9 mouse cellular contexts compared by ENCODE assay signal in the genomic region with DNA sequence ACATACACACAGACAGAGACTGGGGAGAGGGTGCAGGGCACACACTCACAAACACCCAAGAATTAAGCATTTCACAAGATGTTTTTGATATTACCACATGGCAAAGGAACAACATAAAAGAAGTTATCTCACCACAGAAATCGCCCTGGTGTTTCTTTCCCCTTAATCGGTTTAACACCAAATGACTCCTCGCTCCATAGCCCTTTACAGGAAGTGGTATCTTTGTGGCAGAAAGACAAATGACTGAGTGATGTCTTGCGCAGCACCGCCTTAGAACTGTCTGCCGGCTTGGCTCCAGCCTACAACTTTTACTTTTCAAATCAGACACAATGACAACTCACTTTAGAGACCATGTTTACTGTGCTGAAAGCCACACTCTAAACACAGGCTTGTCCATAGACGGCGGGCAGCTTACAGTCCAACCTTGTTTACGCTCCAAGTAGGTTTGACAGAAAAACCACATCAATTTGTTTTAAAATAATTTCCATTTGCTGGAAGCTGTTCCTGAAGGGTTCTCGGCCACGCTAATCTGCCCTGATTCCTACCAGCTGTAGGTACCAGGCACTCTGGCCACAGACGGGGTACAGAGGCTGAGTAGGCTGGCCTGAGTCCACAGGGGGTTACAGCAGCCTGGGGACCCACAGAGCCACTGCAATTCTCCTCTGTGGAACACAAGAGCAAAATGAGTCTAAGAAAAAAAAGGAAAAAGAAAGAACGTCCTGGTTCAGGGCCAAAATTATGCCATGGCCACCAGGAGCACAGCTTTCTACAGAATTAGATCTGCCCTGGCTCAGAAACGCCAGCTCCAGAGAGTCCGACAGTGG. TPM values are rescaled to one million over a fixed set of nuclear protein-coding genes. Genes with fewer than 3 reads are reported as not detected.
DNase-seq lines count a peak whose midpoint lies in the region; ATAC-seq and TF ChIP-seq lines count a peak whose summit lies in the region.
"Had no signal": no experiment of that assay in that cellular context is flagged by ENCODE, and none has a peak within 500 bp of the region (broad histone marks: within the 10 kb centered on the region; RNA-seq: fewer than 3 reads in every experiment).

No protein-coding gene starts in this region.

- WGBS in heart, embryonic 16.5 days: 53% methylated on average over 15 of the region's 15 CpGs
- WGBS in neural tube, embryonic 13.5 days: 30% methylated on average over 15 of the region's 15 CpGs

- ATAC-seq in heart, embryonic 16.5 days (replicated peaks; ENCODE audit: extremely low read depth, insufficient read depth, low FRiP score): no peak
- ATAC-seq in hematopoietic stem cell, adult 5-6 weeks (replicated peaks in 1 of 2; ENCODE audit: insufficient read depth in 1 of 2, low FRiP score in 2 of 2, low TSS enrichment in 1 of 2, low read depth in 1 of 2, poor library complexity in 2 of 2, severe bottlenecking in 2 of 2): peak; percentile 63 to 65; a peak in 3 of 4 replicates
- no peak for ATAC-seq in neural tube, embryonic 13.5 days (ENCODE audit: low read depth)

- no peaks in the 10 kb centered on the region for H3K27me3 ChIP-seq in heart, embryonic 16.5 days (ENCODE audit: control insufficient read depth, insufficient read depth, low read length)
- no peaks in the 10 kb centered on the region for H3K27me3 ChIP-seq in CH12.LX (replicated peaks)
- H3K27me3 ChIP-seq in neural tube, embryonic 13.5 days: peaks cover 3% of the 10 kb centered on the region; the same call in 1 of the 2 replicates

- no peak for DNase-seq in heart, adult 11 months
- peak; percentile 23 for DNase-seq in CH12.LX (ENCODE audit: extremely low read depth)
- DNase-seq in adrenal gland, postnatal 4 days (ENCODE audit: low spot score in 2 of 2): no peak
- DNase-seq in kidney, postnatal 25 days: no peak
- DNase-seq in heart, postnatal 4 days: no peak

- in situ Hi-C loops in CH12.LX (cut with MboI; ENCODE audit: low pct_ligation_motif_present, low pct_unique_long_range_greater_than_20kb, low sequenced_read_pairs): no loop called here

- no peak overlapping the region for H3K4me3 ChIP-seq in heart, embryonic 16.5 days (ENCODE audit: low read length)
- H3K4me3 ChIP-seq in CH12.LX (replicated peaks in 1 of 3; ENCODE audit: low read depth in 2 of 3, low read length in 2 of 3, poor library complexity in 1 of 3): no peak overlapping the region
- no peak overlapping the region for H3K4me3 ChIP-seq in neural tube, embryonic 13.5 days
- H3K4me3 ChIP-seq: liver, embryonic 15.5 days had no signal

- TF ChIP-seq EP300 in CH12.LX (IDR thresholded peaks at IDR 0.05; ENCODE audit: low read length): no peak

- no peaks in the 10 kb centered on the region for H3K79me2 ChIP-seq in CH12.LX (replicated peaks; ENCODE audit: control insufficient read depth, extremely low read depth, insufficient read depth, poor library complexity, severe bottlenecking)

- TF ChIP-seq CTCF in CH12.LX (conservative IDR thresholded peaks at IDR 0.05 in 1 of 2, IDR thresholded peaks at IDR 0.05 in 1 of 2; ENCODE audit: low read depth in 2 of 2, low read length in 2 of 2): no peak

- TF ChIP-seq RAD21 in CH12.LX (IDR thresholded peaks at IDR 0.05; ENCODE audit: low read depth, low read length): no peak

- no peaks in the 10 kb centered on the region for H3K36me3 ChIP-seq in heart, embryonic 16.5 days (ENCODE audit: control insufficient read depth, insufficient read depth)
- H3K36me3 ChIP-seq in CH12.LX (replicated peaks in 1 of 2; ENCODE audit: control insufficient read depth in 1 of 2, insufficient read depth in 1 of 2, low read length in 1 of 2): no peaks in the 10 kb centered on the region
- no peaks in the 10 kb centered on the region for H3K36me3 ChIP-seq in neural tube, embryonic 13.5 days
- H3K36me3 ChIP-seq: liver, embryonic 15.5 days had no signal

- peaks cover 64% of the 10 kb centered on the region for H3K4me1 ChIP-seq in heart, embryonic 16.5 days (ENCODE audit: control insufficient read depth, insufficient read depth, low read length)
- H3K4me1 ChIP-seq in CH12.LX (ENCODE audit: control insufficient read depth in 1 of 2, insufficient read depth in 2 of 2): peaks cover 0 to 25% of the 10 kb centered on the region in 2 experiments; a peak in 2 of 4 replicates
- peaks cover 72% of the 10 kb centered on the region for H3K4me1 ChIP-seq in neural tube, embryonic 13.5 days (replicated peaks)

- no peak for TF ChIP-seq POLR2A in CH12.LX (IDR thresholded peaks at IDR 0.05; ENCODE audit: low read depth, low read length)

- no peaks in the 10 kb centered on the region for H3K9me3 ChIP-seq in heart, embryonic 16.5 days (replicated peaks; ENCODE audit: control insufficient read depth, low read length)
- H3K9me3 ChIP-seq in CH12.LX (replicated peaks; ENCODE audit: low read length): no peaks in the 10 kb centered on the region
- H3K9me3 ChIP-seq in neural tube, embryonic 13.5 days: no peaks in the 10 kb centered on the region
- H3K9me3 ChIP-seq: liver, embryonic 15.5 days had no signal

- no peak overlapping the region for H3K9ac ChIP-seq in heart, embryonic 16.5 days (ENCODE audit: low read length)
- no peak overlapping the region for H3K9ac ChIP-seq in CH12.LX (ENCODE audit: insufficient read depth, low read depth)
- H3K9ac ChIP-seq in neural tube, embryonic 13.5 days: peak overlapping the region; percentile 5; the same call in 1 of the 2 replicates
- H3K9ac ChIP-seq: liver, embryonic 15.5 days had no signal

- peak overlapping the region; percentile 27; the same call in 1 of the 2 replicates for H3K4me2 ChIP-seq in heart, embryonic 16.5 days (ENCODE audit: low read depth, low read length)
- no peak overlapping the region for H3K4me2 ChIP-seq in CH12.LX (ENCODE audit: insufficient read depth, low read depth, poor library complexity, severe bottlenecking)
- H3K4me2 ChIP-seq in neural tube, embryonic 13.5 days: peak overlapping the region; percentile 30
- H3K4me2 ChIP-seq: liver, embryonic 15.5 days had no signal

- dilution Hi-C loops in CH12.LX (cut with MboI; ENCODE audit: extremely low pct_ligation_motif_present, extremely low pct_unique_long_range_greater_than_20kb, low sequenced_read_pairs): no loop called here

- H3K27ac ChIP-seq in heart, embryonic 16.5 days (ENCODE audit: low read length): no peak overlapping the region
- H3K27ac ChIP-seq in CH12.LX (ENCODE audit: insufficient read depth, low read depth): no peak overlapping the region
- H3K27ac ChIP-seq in neural tube, embryonic 13.5 days (replicated peaks): peak overlapping the region; percentile 61
- H3K27ac ChIP-seq: liver, embryonic 15.5 days had no signal

TF ChIP-seq in CH12.LX, 34 proteins besides CTCF, POLR2A, EP300 and RAD21:
- TF ChIP-seq IRF4 (IDR thresholded peaks at IDR 0.05; ENCODE audit: low read depth, low read length): no peak
- no peak for TF ChIP-seq ETS1 (conservative IDR thresholded peaks at IDR 0.05; ENCODE audit: low read depth, low read length)
- no peak for TF ChIP-seq TBP (conservative IDR thresholded peaks at IDR 0.05; ENCODE audit: low read depth, low read length)
- TF ChIP-seq RCOR1 (conservative IDR thresholded peaks at IDR 0.05; ENCODE audit: low read depth, low read length): no peak
- no peak for TF ChIP-seq ZNF384 (IDR thresholded peaks at IDR 0.05; ENCODE audit: low read depth, low read length)
- no peak for TF ChIP-seq SMC3 (IDR thresholded peaks at IDR 0.05; ENCODE audit: low read depth, low read length)
- no peak for TF ChIP-seq ZKSCAN1 (IDR thresholded peaks at IDR 0.05; ENCODE audit: borderline replicate concordance, low read depth, low read length)
- TF ChIP-seq CHD2 (IDR thresholded peaks at IDR 0.05; ENCODE audit: low read length): no peak
- TF ChIP-seq MAFK (IDR thresholded peaks at IDR 0.05; ENCODE audit: insufficient replicate concordance, low read length): no peak
- no peak for TF ChIP-seq TCF12 (IDR thresholded peaks at IDR 0.05; ENCODE audit: low read depth, low read length)
- no peak for TF ChIP-seq GABPA (IDR thresholded peaks at IDR 0.05; ENCODE audit: insufficient replicate concordance, low read depth, low read length)
- no peak for TF ChIP-seq UBTF (IDR thresholded peaks at IDR 0.05; ENCODE audit: low read depth, low read length)
TF ChIP-seq in CH12.LX: peak in this region for 0.

RNA-seq across cellular contexts. Expression of gene Lrig1, which starts 18.3 kb away (rescaled TPM):
- 7.7 and 8.9 TPM in 2 replicates for polyA plus RNA-seq in heart, embryonic 16.5 days (2015; fragmentation: Nextera tagmentation; extraction: Ambion mirVana)
- total RNA-seq in CH12.LX (2012; rRNA removed): not detected in 2 replicates
- total RNA-seq in CH12.LX (2014; rRNA removed): 0.14 TPM in 1 of 2 replicates, not detected in the other
- 0.22 and 0.43 TPM in 2 replicates for polyA plus RNA-seq in CH12.LX (2012; ENCODE audit: insufficient read length, low read depth)
- 0.38 and 5.6 TPM in 2 replicates for total RNA-seq in hematopoietic stem cell, adult 5-6 weeks (2017)
- 10.5 and 12.9 TPM in 2 replicates for polyA plus RNA-seq in neural tube, embryonic 13.5 days (2015; fragmentation: Nextera tagmentation; extraction: Ambion mirVana)
- 10 to 100 TPM; 14.5 to 15.3 TPM for total RNA-seq in adrenal gland, postnatal 4 days (2021)
- 10 to 100 TPM; 25.0 to 26.9 TPM for total RNA-seq in heart, postnatal 4 days (2021)

Comparison
In these comparisons a context has a peak if more than half of its experiments do, and no peak if none do; other contexts are left out.
1. ATAC-seq: peak in hematopoietic stem cell, adult 5-6 weeks (2 of 2); none in heart, embryonic 16.5 days (single experiment) and neural tube, embryonic 13.5 days (single experiment).